Mouse (Mus musculus) neural tube, embryonic 12.5 days (tissue): ENCODE data around the gene Acer2. TPM values are rescaled to one million over a fixed set of nuclear protein-coding genes. Genes with fewer than 3 reads are reported as not detected.

ENCODE experiments used
- ATAC-seq: fragments of 200-750 bp; cut with Nextera tagmentation; 2 replicates; pipeline ENCODE4 v1.8.0; 2017; ENCODE audit warnings: low read depth, mild to moderate bottlenecking, moderate TSS enrichment, moderate library complexity; ENCODE audit not compliant: low FRiP score
- H3K27ac ChIP-seq: fragments of 300-500 bp; sonication (generic); 2 replicates; pipeline ENCODE4 v1.5.1; 2016
- H3K27me3 ChIP-seq: fragments of 300-500 bp; sonication (generic); replicated peaks from 2 replicates; pipeline ENCODE4 v1.6.1; 2016; ENCODE audit warnings: mild to moderate bottlenecking
- H3K36me3 ChIP-seq: fragments of 300-500 bp; sonication (generic); 2 replicates; pipeline ENCODE4 v1.6.1; 2016; ENCODE audit warnings: mild to moderate bottlenecking
- H3K4me1 ChIP-seq: fragments of 300-500 bp; sonication (generic); 2 replicates; pipeline ENCODE4 v1.6.1; 2016
- H3K4me2 ChIP-seq: fragments of 300-500 bp; sonication (generic); replicated peaks from 2 replicates; pipeline ENCODE4 v1.6.1; 2016; ENCODE audit warnings: mild to moderate bottlenecking
- H3K4me3 ChIP-seq: fragments of 300-500 bp; sonication (generic); 2 replicates; pipeline ENCODE4 v1.5.1; 2016
- H3K9ac ChIP-seq: fragments of 300-500 bp; sonication (generic); 2 replicates; pipeline ENCODE4 v1.6.1; 2016; ENCODE audit warnings: mild to moderate bottlenecking
- H3K9me3 ChIP-seq: fragments of 300-500 bp; sonication (generic); 2 replicates; pipeline ENCODE4 v1.6.1; 2016; ENCODE audit warnings: mild to moderate bottlenecking
- WGBS: fragments of 180-500 bp; shearing (Covaris S2); methylation state at CpG from one replicate; pipeline ENCODE4 v1.1.7; 2016; 5-methylcytosine and 5-hydroxymethylcytosine counted together
- polyA plus RNA-seq: library from polyadenylated mRNA; unstranded; fragments of >200 nt; fragmentation: Nextera tagmentation; extraction: Ambion mirVana; gene quantifications from 2 replicates; pipeline ENCODE4 v1.2.1, GENCODE M21; 2016

The Acer2 gene
- polyA plus RNA-seq, 1 experiment from 2014 or later, result 14.0 TPM

GRCm38 (mm10) chr4:86858070-86858440, 16.1 kb upstream of the Acer2 start:
- Histone ChIP-seq H3K9me3 (no peaks in the 10 kb centered on the region), H3K4me3 (peak overlapping the region; percentile 99), H3K27me3 (no peaks in the 10 kb centered on the region), H3K27ac (no peak overlapping the region), H3K4me1 (peaks cover 11% of the 10 kb centered on the region; the same call in 1 of the 2 replicates), H3K36me3 (peaks cover 22% of the 10 kb centered on the region), H3K4me2 (peak overlapping the region; percentile 82), H3K9ac (peak overlapping the region; percentile 70)
- 61% methylated on average over 12 of the region's 12 CpGs for WGBS
- ATAC-seq, result no peak; the same call in 1 of the 2 replicates

GRCm38 (mm10) chr4:86864087-86864486, 10.1 kb upstream of the Acer2 start:
- no peak overlapping the region for H3K4me2 ChIP-seq
- H3K9me3 ChIP-seq, result no peaks in the 10 kb centered on the region
- no peak overlapping the region for H3K4me3 ChIP-seq
- no peaks in the 10 kb centered on the region for H3K4me1 ChIP-seq
- H3K27ac ChIP-seq, result no peak overlapping the region
- no peak for ATAC-seq
- H3K9ac ChIP-seq, result no peak overlapping the region
- H3K36me3 ChIP-seq, result no peaks in the 10 kb centered on the region
- H3K27me3 ChIP-seq, result no peaks in the 10 kb centered on the region
- 82% methylated on average over 5 of the region's 5 CpGs for WGBS

GRCm38 (mm10) chr4:86871988-86872387, 2.2 kb upstream of the Acer2 start:
- ATAC-seq, result no peak
- Histone ChIP-seq H3K9ac (no peak overlapping the region), H3K9me3 (no peaks in the 10 kb centered on the region), H3K4me2 (no peak overlapping the region), H3K4me1 (peaks cover 7% of the 10 kb centered on the region; the same call in 1 of the 2 replicates), H3K27ac (no peak overlapping the region), H3K4me3 (no peak overlapping the region), H3K27me3 (no peaks in the 10 kb centered on the region), H3K36me3 (no peaks in the 10 kb centered on the region)

GRCm38 (mm10) chr4:86873072-86873471, 1.1 kb upstream of the Acer2 start:
- Histone ChIP-seq H3K27ac (no peak overlapping the region), H3K4me1 (peaks cover 7% of the 10 kb centered on the region; the same call in 1 of the 2 replicates), H3K4me2 (no peak overlapping the region), H3K27me3 (no peaks in the 10 kb centered on the region), H3K4me3 (no peak overlapping the region), H3K9ac (no peak overlapping the region), H3K9me3 (no peaks in the 10 kb centered on the region), H3K36me3 (no peaks in the 10 kb centered on the region)
- no peak for ATAC-seq
- 59% methylated on average over 4 of the region's 4 CpGs for WGBS

GRCm38 (mm10) chr4:86879477-86879876, 5.3 kb downstream of the Acer2 start:
- no peak for ATAC-seq
- no peak overlapping the region for H3K9ac ChIP-seq
- H3K36me3 ChIP-seq, result no peaks in the 10 kb centered on the region
- no peak overlapping the region for H3K27ac ChIP-seq
- 95% methylated on average over 2 of the region's 2 CpGs for WGBS
- H3K4me2 ChIP-seq, result no peak overlapping the region
- no peaks in the 10 kb centered on the region for H3K9me3 ChIP-seq
- H3K4me1 ChIP-seq, result peaks cover 3% of the 10 kb centered on the region; the same call in 1 of the 2 replicates
- no peaks in the 10 kb centered on the region for H3K27me3 ChIP-seq
- H3K4me3 ChIP-seq, result no peak overlapping the region

GRCm38 (mm10) chr4:86881178-86881577, 7.0 kb downstream of the Acer2 start:
- ATAC-seq, result no peak
- no peaks in the 10 kb centered on the region for H3K27me3 ChIP-seq

GRCm38 (mm10) chr4:86882413-86882812, 8.2 kb downstream of the Acer2 start:
- no peak overlapping the region for H3K9ac ChIP-seq
- H3K9me3 ChIP-seq, result no peaks in the 10 kb centered on the region
- H3K36me3 ChIP-seq, result no peaks in the 10 kb centered on the region
- H3K4me2 ChIP-seq, result no peak overlapping the region
- no peak overlapping the region for H3K4me3 ChIP-seq
- no peaks in the 10 kb centered on the region for H3K4me1 ChIP-seq
- H3K27ac ChIP-seq, result no peak overlapping the region
- no peaks in the 10 kb centered on the region for H3K27me3 ChIP-seq
- 63% methylated on average over 2 of the region's 2 CpGs for WGBS
- no peak for ATAC-seq

More at GRCm38 (mm10) chr4:86881178-86881577, 7.0 kb downstream of the Acer2 start:
- no peak overlapping the region for H3K27ac ChIP-seq
- H3K9ac ChIP-seq, result no peak overlapping the region
- no peaks in the 10 kb centered on the region for H3K36me3 ChIP-seq
- no peaks in the 10 kb centered on the region for H3K4me1 ChIP-seq
- no peak overlapping the region for H3K4me3 ChIP-seq
- 88% methylated on average over 4 of the region's 4 CpGs for WGBS
- no peak overlapping the region for H3K4me2 ChIP-seq
- no peaks in the 10 kb centered on the region for H3K9me3 ChIP-seq

- Histone ChIP-seq H3K4me1 (no peaks in the 10 kb centered on the region), H3K9me3 (no peaks in the 10 kb centered on the region), H3K9ac (no peak overlapping the region), H3K36me3 (no peaks in the 10 kb centered on the region), H3K4me2 (no peak overlapping the region), H3K27me3 (no peaks in the 10 kb centered on the region), H3K4me3 (no peak overlapping the region), H3K27ac (no peak overlapping the region)
- ATAC-seq, result 0 out of 2 replicates have a peak, but pooled peaks have one; percentile 29
- 37% methylated on average over 4 of the region's 4 CpGs for whole genome bisulfite sequencing
These were observed 10.7 kb downstream of the Acer2 start for GRCm38 (mm10) chr4:86884945-86885344.

GRCm38 (mm10) chr4:86885790-86886159, 11.6 kb downstream of the Acer2 start:
- Histone ChIP-seq H3K9me3 (no peaks in the 10 kb centered on the region), H3K4me1 (no peaks in the 10 kb centered on the region), H3K36me3 (no peaks in the 10 kb centered on the region), H3K9ac (no peak overlapping the region), H3K4me2 (peak overlapping the region; percentile 42), H3K27ac (no peak overlapping the region), H3K4me3 (no peak overlapping the region), H3K27me3 (no peaks in the 10 kb centered on the region)
- 57% methylated on average over 12 of the region's 12 CpGs for WGBS
- ATAC-seq, result no peak

- WGBS, result 52% methylated on average over 18 of the region's 18 CpGs
- Histone ChIP-seq H3K27ac (no peak overlapping the region), H3K9ac (no peak overlapping the region)
These were observed 12.1 kb downstream of the Acer2 start for GRCm38 (mm10) chr4:86886160-86886878.

GRCm38 (mm10) chr4:86887879-86888278, 13.7 kb downstream of the Acer2 start:
- WGBS, result 69% methylated on average over 5 of the region's 5 CpGs
- H3K4me1 ChIP-seq, result no peaks in the 10 kb centered on the region
- no peaks in the 10 kb centered on the region for H3K27me3 ChIP-seq
- no peak overlapping the region for H3K27ac ChIP-seq
- H3K4me3 ChIP-seq, result no peak overlapping the region
- H3K36me3 ChIP-seq, result no peaks in the 10 kb centered on the region
- no peak overlapping the region for H3K4me2 ChIP-seq
- H3K9me3 ChIP-seq, result no peaks in the 10 kb centered on the region
- H3K9ac ChIP-seq, result no peak overlapping the region
- no peak for ATAC-seq

More at GRCm38 (mm10) chr4:86886160-86886878, 12.1 kb downstream of the Acer2 start:
- Histone ChIP-seq H3K27me3 (no peaks in the 10 kb centered on the region), H3K4me1 (no peaks in the 10 kb centered on the region), H3K36me3 (no peaks in the 10 kb centered on the region), H3K4me2 (peak overlapping the region; percentile 42), H3K4me3 (no peak overlapping the region), H3K9me3 (no peaks in the 10 kb centered on the region)
- no peak for ATAC-seq

- 84% methylated on average over 7 of the region's 7 CpGs for WGBS
- no peak overlapping the region for H3K27ac ChIP-seq
- H3K9ac ChIP-seq, result no peak overlapping the region
- no peaks in the 10 kb centered on the region for H3K4me1 ChIP-seq
- no peak for ATAC-seq
- H3K27me3 ChIP-seq, result no peaks in the 10 kb centered on the region
- H3K4me3 ChIP-seq, result no peak overlapping the region
- H3K4me2 ChIP-seq, result no peak overlapping the region
- no peaks in the 10 kb centered on the region for H3K36me3 ChIP-seq
- no peaks in the 10 kb centered on the region for H3K9me3 ChIP-seq
These were observed 23.2 kb downstream of the Acer2 start for GRCm38 (mm10) chr4:86897411-86897810.
